Mouse (Mus musculus) forebrain, embryonic 16.5 days (tissue): ENCODE data around the gene Zfp804b. TPM values are rescaled to one million over a fixed set of nuclear protein-coding genes. Genes with fewer than 3 reads are reported as not detected.
"Not testable (repeated sequence)": the region's sequence is repeated elsewhere in the genome, so short reads cannot be mapped to it uniquely, and the experiment has no call there.

Experiments
- ATAC-seq: fragments of 200-750 bp; cut with Nextera tagmentation; 2 replicates; pipeline ENCODE4 v1.8.0; 2017; ENCODE audit warnings: mild to moderate bottlenecking, moderate library complexity
- H3K27ac ChIP-seq: fragments of 300-500 bp; sonication (generic); 2 replicates; pipeline ENCODE4 v1.5.1; 2014; ENCODE audit warnings: low read length, control low read depth
- H3K27me3 ChIP-seq: fragments of 300-500 bp; sonication (generic); replicated peaks from 2 replicates; pipeline ENCODE4 v1.6.1; 2014; ENCODE audit warnings: low read length; ENCODE audit not compliant: control insufficient read depth, insufficient read depth
- H3K36me3 ChIP-seq: fragments of 300-500 bp; sonication (generic); 2 replicates; pipeline ENCODE4 v1.6.1; 2014; ENCODE audit not compliant: control insufficient read depth, insufficient read depth
- H3K4me1 ChIP-seq: fragments of 300-500 bp; sonication (generic); replicated peaks from 2 replicates; pipeline ENCODE4 v1.6.1; 2014; ENCODE audit warnings: low read length; ENCODE audit not compliant: control insufficient read depth, insufficient read depth
- H3K4me2 ChIP-seq: fragments of 300-500 bp; sonication (generic); 2 replicates; pipeline ENCODE4 v1.6.1; 2014; ENCODE audit warnings: mild to moderate bottlenecking, low read length, control low read depth
- H3K4me3 ChIP-seq: fragments of 300-500 bp; sonication (generic); replicated peaks from 2 replicates; pipeline ENCODE4 v1.5.1; 2014; ENCODE audit warnings: mild to moderate bottlenecking, low read length, control low read depth
- H3K9ac ChIP-seq: fragments of 300-500 bp; sonication (generic); replicated peaks from 2 replicates; pipeline ENCODE4 v1.6.1; 2014; ENCODE audit warnings: low read depth, low read length, control low read depth
- H3K9me3 ChIP-seq: fragments of 300-500 bp; sonication (generic); 2 replicates; pipeline ENCODE4 v1.6.1; 2016; ENCODE audit warnings: low read length; ENCODE audit not compliant: control insufficient read depth
- WGBS: fragments of 180-500 bp; shearing (Covaris S2); extraction: QIAGEN DNeasy Blood & Tissue Kit; methylation state at CpG from one replicate; pipeline ENCODE4 v1.1.7; 2014; 5-methylcytosine and 5-hydroxymethylcytosine counted together
- polyA plus RNA-seq: library from polyadenylated mRNA; unstranded; fragments of >200 nt; fragmentation: Nextera tagmentation; extraction: Ambion mirVana; gene quantifications from 2 replicates; pipeline ENCODE4 v1.2.1, GENCODE M21; 2015

Gene Zfp804b
- 0.72 and 1.7 TPM in 2 replicates for polyA plus RNA-seq

DNA sequence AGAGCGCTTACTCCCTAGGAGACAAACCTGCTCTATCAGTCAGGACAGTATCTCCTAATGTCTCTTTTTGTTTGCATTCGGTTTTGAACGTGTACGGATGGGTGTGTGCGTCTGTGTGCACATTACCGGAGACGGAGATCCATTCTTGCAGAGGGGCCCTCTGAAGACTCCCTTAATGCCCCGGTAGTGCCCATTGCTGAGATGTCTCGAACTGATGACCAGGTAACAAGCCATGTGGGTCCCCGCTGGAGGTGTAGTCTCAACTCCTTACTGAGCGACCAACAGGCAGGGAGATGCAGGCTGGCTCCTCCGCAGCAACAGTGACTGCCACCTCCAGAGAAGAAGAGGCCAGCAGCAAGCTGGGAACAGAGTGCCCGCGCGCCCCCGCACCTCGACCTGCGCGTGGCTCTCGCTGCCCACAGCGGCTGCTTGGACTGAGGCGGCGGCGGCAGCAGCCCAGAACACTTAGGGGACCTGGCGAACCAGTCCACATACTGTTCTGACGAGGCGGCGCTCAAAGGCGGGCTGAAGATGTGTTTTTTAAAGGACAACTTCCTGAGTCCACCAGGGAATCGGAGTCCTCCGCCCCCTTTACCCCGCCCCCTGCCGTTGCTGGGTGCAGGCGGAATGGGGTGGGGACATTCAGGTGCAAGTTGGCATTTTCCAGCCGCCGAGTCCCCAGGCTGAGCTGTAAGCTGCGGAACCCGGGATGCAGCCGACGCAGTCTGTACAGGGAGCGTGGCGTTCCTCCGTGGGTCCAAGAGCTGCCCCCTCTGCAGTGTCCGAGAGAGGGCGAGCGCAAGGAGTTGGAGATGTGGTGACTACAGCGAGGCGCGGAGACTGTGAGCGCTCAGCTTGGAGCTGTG lies at the start of gene Zfp804b:
Gene Zfp804b (minus strand): TSS at position 612 of the 866 bp plus-strand sequence.
- WGBS = under 1% methylated on average over 50 of the region's 50 CpGs
- no peaks in the 10 kb centered on the region for H3K27me3 ChIP-seq
- H3K36me3 ChIP-seq = no peaks in the 10 kb centered on the region
- H3K4me3 ChIP-seq = peak within 1 kb of the TSS; percentile 61
- ATAC-seq = peak; percentile 94
- no peak within 1 kb of the TSS for H3K27ac ChIP-seq
- peak within 1 kb of the TSS; percentile 75 for H3K4me2 ChIP-seq
- no peaks in the 10 kb centered on the region for H3K9me3 ChIP-seq
- H3K4me1 ChIP-seq = peaks cover 7% of the 10 kb centered on the region; the same call in 1 of the 2 replicates
- H3K9ac ChIP-seq = peak within 1 kb of the TSS; percentile 52

DNA sequence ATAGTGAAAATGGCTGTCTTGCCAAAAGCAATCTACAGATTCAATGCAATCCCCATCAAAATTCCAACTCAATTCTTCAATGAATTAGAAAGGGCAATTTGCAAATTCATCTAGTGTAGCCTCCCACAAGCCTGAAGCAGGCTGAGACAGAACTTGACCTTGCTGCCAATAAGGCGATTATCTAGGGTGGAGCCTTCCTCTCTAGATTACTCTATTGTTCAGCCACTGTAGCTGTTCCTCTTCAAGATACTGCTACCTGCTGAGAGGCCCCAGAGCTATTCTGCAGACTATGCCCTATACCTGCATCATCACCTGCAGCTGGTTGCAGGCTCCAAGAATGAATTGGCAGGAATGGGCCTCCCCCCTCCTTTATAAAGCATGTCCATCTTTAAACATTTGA lies 20.1 kb upstream of the Zfp804b start:
- ATAC-seq, H3K36me3 ChIP-seq, H3K4me3 ChIP-seq, H3K9me3 ChIP-seq, H3K27ac ChIP-seq, H3K27me3 ChIP-seq, H3K9ac ChIP-seq, H3K4me2 ChIP-seq, H3K4me1 ChIP-seq: not testable (repeated sequence)
- 87% methylated on average over 1 of the region's 1 CpGs for WGBS

DNA sequence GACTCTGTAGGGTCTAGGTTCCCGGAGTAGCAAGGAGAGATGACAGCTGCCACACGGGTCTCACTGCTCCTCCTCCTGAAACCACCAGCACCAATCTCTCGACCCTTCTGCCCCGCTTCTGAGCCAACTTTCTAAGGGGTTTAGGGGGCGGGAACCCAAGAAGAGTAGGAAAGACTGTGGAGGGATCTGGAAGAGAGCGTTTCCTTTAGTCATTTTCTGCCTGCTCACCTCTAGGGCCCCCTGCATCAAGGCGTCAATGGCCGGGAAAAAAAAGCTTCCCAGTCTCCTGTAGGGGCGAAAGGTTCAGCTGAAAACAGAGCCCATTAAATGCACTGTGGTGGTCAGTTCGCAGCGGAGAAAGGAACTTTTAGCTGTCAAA lies 444 bp upstream of the Zfp804b start:
- H3K4me3 ChIP-seq = peak overlapping the region; percentile 61
- H3K9me3 ChIP-seq = no peaks in the 10 kb centered on the region
- H3K4me2 ChIP-seq = peak overlapping the region; percentile 75
- peaks cover 7% of the 10 kb centered on the region; the same call in 1 of the 2 replicates for H3K4me1 ChIP-seq
- H3K27ac ChIP-seq = no peak overlapping the region
- ATAC-seq = no peak; the same call in 1 of the 2 replicates
- no peaks in the 10 kb centered on the region for H3K36me3 ChIP-seq
- under 1% methylated on average over 11 of the region's 11 CpGs for WGBS
- peak overlapping the region; percentile 52 for H3K9ac ChIP-seq
- no peaks in the 10 kb centered on the region for H3K27me3 ChIP-seq

DNA sequence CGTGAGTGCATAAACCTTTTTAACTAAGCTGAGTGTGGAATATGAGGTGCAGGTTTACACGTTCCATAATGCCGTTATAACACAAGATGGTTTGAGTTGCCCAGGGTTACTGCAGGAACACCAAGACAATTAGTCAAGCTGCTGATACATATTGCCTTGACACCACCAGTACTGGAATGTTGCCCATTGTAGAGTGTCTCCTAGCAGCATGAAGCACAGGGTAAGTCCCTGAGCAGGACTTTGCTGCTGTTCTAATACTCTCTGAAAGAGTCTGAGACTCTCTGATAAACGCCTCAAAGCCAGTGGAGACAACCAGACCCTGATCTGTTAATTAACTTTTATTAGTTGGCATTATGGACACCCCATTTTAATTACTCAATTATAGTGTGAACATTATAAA lies 19.0 kb downstream of the Zfp804b start:
- WGBS = 66% methylated on average over 4 of the region's 4 CpGs
- no peak overlapping the region for H3K4me2 ChIP-seq
- no peak overlapping the region for H3K9ac ChIP-seq
- H3K27ac ChIP-seq = no peak overlapping the region
- H3K4me1 ChIP-seq = no peaks in the 10 kb centered on the region
- no peak overlapping the region for H3K4me3 ChIP-seq
- no peaks in the 10 kb centered on the region for H3K27me3 ChIP-seq
- ATAC-seq = no peak
- H3K36me3 ChIP-seq = no peaks in the 10 kb centered on the region
- no peaks in the 10 kb centered on the region for H3K9me3 ChIP-seq

DNA sequence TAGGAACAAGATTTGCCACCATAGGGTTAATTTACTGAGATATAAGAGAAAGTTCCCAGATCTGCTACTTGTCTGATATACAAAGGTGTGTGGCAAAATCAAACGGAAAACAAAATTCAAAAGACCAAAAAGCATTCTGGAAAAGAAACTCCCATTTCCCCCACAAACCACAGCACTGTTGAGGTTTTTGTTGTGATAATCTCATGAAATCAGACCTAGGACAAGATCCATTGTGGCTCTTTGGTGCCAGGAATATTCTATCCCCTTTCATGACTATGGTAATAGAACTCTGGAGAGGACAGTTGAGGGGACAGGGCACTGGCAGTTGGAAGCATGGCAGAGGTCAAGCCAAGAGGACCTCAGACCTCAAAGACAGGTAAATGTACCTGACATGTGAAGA lies 40.7 kb downstream of the Zfp804b start, which contains the start of gene Tex47:
Gene Tex47 (plus strand): TSS at position 301 of the 400 bp plus-strand sequence.
- 81% methylated on average over 1 of the region's 1 CpGs for WGBS
- Histone ChIP-seq H3K9me3 (no peaks in the 10 kb centered on the region), H3K27ac (no peak within 1 kb of the TSS)

DNA sequence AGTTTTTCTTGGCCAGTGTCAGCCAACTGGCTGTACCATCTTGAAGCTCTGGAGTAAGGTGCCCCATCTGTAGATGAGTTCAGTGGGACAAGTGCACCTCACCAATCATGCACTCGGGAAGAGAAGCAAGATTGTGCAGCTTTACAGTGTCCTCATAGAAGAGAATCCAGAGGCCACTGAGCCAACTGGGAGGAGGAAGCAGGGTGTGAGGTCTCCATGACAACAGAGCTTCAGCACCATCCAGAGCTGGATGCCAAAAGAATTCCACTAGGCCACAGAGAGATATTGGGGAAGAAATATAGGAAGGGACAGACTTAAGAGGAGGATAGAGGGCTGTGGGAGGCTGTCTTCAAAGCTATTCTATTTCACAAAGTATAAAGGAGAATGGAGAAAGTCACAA lies 41.6 kb downstream of the Zfp804b start:
- no peak overlapping the region for H3K4me3 ChIP-seq
- H3K9me3 ChIP-seq = no peaks in the 10 kb centered on the region
- no peaks in the 10 kb centered on the region for H3K36me3 ChIP-seq
- H3K27ac ChIP-seq = no peak overlapping the region
- H3K9ac ChIP-seq = no peak overlapping the region
- no peak for ATAC-seq
- H3K4me1 ChIP-seq = no peaks in the 10 kb centered on the region
- WGBS = 78% methylated on average over 1 of the region's 1 CpGs
- no peak overlapping the region for H3K4me2 ChIP-seq
- H3K27me3 ChIP-seq = no peaks in the 10 kb centered on the region

More for the DNA sequence above, 40.7 kb downstream of the Zfp804b start, which contains the start of gene Tex47:
- H3K4me3 ChIP-seq = no peak within 1 kb of the TSS
- no peak within 1 kb of the TSS for H3K4me2 ChIP-seq
- H3K27me3 ChIP-seq = no peaks in the 10 kb centered on the region
- ATAC-seq = no peak
- H3K36me3 ChIP-seq = no peaks in the 10 kb centered on the region
- H3K9ac ChIP-seq = no peak within 1 kb of the TSS
- no peaks in the 10 kb centered on the region for H3K4me1 ChIP-seq

DNA sequence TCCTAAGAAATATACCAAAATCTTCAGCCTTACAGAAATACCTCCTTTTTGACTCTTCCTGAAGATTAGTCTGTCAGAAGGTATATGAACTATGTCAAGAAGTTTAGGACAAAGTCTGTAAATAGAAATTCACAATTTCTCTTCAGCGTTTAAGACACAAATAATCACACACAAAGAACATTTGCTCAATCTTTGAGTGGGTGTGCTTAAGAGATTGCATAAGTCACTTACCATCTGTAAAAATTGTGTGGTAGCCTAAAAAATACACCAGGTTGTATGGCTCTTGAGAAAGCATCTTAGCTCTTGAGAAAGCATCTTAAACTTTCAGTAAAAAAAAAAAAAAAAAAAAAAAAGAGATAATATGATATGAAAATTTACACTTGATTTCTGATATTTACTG lies 60.2 kb downstream of the Zfp804b start:
- H3K36me3 ChIP-seq = no peaks in the 10 kb centered on the region
- no peak overlapping the region for H3K4me2 ChIP-seq
- ATAC-seq = no peak
- no peak overlapping the region for H3K9ac ChIP-seq
- H3K4me1 ChIP-seq = no peaks in the 10 kb centered on the region
- H3K27ac ChIP-seq = no peak overlapping the region
- H3K27me3 ChIP-seq = no peaks in the 10 kb centered on the region
- H3K4me3 ChIP-seq = no peak overlapping the region
- no peaks in the 10 kb centered on the region for H3K9me3 ChIP-seq
- WGBS = 95% methylated on average over 1 of the region's 1 CpGs

DNA sequence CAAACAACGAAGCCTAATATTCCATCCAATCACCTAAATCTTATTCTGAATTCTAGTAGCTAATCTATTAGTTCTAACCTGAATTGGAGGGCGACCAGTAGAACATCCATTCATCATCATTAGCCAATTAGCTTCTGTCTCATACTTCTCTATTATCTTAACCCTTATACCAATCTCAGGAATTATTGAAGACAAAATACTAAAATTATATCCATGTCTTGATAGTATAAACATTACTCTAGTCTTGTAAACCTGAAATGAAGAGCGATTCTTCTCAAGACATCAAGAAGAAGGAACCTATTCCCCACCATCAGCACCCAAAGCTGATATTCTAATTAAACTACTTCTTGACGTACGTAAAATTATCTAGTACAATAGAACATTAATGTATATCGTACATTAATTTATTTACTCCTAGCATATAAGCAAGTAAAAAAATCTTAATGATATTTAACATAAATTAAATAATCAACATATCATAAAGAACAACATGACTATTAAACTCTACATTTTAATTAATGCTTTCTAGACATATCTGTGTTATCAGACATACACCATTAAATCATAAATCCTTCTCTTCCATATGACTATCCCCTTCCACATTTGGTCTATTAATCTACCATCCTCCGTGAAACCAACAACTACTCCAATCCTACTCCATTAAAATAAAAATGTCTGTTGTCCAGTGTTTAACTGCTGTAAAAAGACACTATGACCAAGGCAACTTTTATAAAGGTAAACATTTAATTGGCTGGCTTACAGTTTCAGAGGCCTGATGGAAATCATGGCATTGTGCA lies 67.7 kb downstream of the Zfp804b start:
- no peaks in the 10 kb centered on the region for H3K4me1 ChIP-seq
- no peak overlapping the region for H3K4me2 ChIP-seq
- no peak overlapping the region for H3K27ac ChIP-seq
- H3K27me3 ChIP-seq = no peaks in the 10 kb centered on the region
- no peak overlapping the region for H3K4me3 ChIP-seq
- WGBS = 87% methylated on average over 7 of the region's 7 CpGs
- H3K36me3 ChIP-seq = no peaks in the 10 kb centered on the region
- no peaks in the 10 kb centered on the region for H3K9me3 ChIP-seq
- no peak overlapping the region for H3K9ac ChIP-seq
- no peak for ATAC-seq

DNA sequence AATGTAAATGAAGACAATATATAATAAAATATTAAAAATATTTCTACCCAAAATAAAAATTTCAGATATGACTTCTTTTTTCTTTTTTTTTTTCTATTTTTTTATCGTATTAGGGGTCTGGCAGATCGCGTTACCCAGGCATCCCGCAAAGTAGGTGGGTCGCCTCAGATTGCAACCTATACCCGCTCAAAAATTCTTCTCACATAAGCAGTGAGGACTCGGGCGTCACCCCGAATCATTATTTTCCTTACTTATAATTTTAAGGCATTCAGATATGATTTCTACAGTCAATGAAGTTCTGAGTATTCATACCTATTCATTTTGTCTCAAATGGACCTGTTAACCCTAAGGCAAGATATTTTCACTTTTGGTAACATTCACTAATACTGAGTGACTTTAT lies 167.0 kb downstream of the Zfp804b start:
- Histone ChIP-seq H3K27me3 (no peaks in the 10 kb centered on the region), H3K9me3 (no peaks in the 10 kb centered on the region), H3K27ac (no peak overlapping the region), H3K4me2 (no peak overlapping the region), H3K4me3 (no peak overlapping the region), H3K4me1 (no peaks in the 10 kb centered on the region), H3K9ac (no peak overlapping the region), H3K36me3 (no peaks in the 10 kb centered on the region)
- no peak for ATAC-seq
- 95% methylated on average over 9 of the region's 9 CpGs for WGBS
